Mouse (Mus musculus) yolk sac, embryonic 10.5 days (tissue): ENCODE results near the gene Ccin.

ENCODE experiments used
- DNase-seq: peaks from one replicate; pipeline ENCODE4 v3.0.0-alpha.2; 2017; ENCODE audit warnings: low spot score

Gene Ccin

GRCm38 (mm10) chr4:44013391-44014070 lies 30.2 kb downstream of the Ccin start:
- no peak for DNase-seq

- DNase-seq: no peak
Measured at GRCm38 (mm10) chr4:44016071-44016470, 32.8 kb downstream of the Ccin start.

- no peak for DNase-seq
Measured at GRCm38 (mm10) chr4:44016791-44017190, 33.5 kb downstream of the Ccin start.

GRCm38 (mm10) chr4:44022323-44022722 lies 39.0 kb downstream of the Ccin start:
- DNase-seq: no peak

GRCm38 (mm10) chr4:44022766-44023165 lies 39.5 kb downstream of the Ccin start:
- DNase-seq: no peak

- no peak for DNase-seq
Measured at GRCm38 (mm10) chr4:44023681-44024080, 40.4 kb downstream of the Ccin start.

GRCm38 (mm10) chr4:44024241-44024640 lies 41.0 kb downstream of the Ccin start:
- no peak for DNase-seq

- no peak for DNase-seq
Measured at GRCm38 (mm10) chr4:44025570-44025969, 42.3 kb downstream of the Ccin start.

GRCm38 (mm10) chr4:44028303-44029135 lies 45.2 kb downstream of the Ccin start:
- DNase-seq: peak; percentile 70

GRCm38 (mm10) chr4:44029661-44030066 lies 46.4 kb downstream of the Ccin start:
- no peak for DNase-seq

- DNase-seq: no peak
Measured at GRCm38 (mm10) chr4:44031521-44031920, 48.2 kb downstream of the Ccin start.
